ENCODE assay signal across 9 mouse cellular contexts in the genomic region with DNA sequence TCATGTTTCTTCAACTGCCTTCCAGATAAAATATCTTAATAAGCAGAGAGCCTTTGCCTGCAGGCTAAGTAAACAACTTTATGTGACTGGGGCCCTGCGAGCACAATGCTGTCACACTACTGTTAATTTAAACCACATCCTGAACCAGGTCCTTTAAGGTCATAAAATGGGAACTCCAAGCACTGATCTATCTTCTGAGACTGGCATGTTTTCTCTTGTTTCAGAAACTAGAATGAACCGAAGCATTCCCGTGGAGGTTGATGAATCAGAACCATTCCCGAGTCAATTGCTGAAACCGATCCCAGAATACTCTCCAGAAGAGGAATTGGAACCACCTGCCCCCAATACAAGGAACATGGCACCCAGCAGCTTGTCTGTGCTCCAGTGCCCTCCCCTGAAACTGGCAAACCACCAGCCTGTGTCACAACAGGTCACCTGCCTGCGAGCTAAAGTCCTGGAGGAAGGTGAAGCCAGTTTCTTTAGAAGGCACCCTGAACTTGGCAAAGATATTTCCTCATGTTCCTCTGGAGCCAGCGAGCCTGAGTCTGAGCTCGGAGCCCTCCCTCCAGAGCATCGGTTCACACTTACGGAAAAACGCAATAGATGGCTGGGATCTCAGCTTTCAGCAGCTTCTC. TPM values are rescaled to one million over a fixed set of nuclear protein-coding genes. Genes with fewer than 3 reads are reported as not detected.
A peak's percentile ranks its signal among the peaks of the same experiment; 100 is the strongest.
DNase-seq lines count a peak whose midpoint lies in the region; ATAC-seq and TF ChIP-seq lines count a peak whose summit lies in the region.
"Had no signal": no experiment of that assay in that cellular context is flagged by ENCODE, and none has a peak within 500 bp of the region (broad histone marks: within the 10 kb centered on the region; RNA-seq: fewer than 3 reads in every experiment).

No protein-coding gene starts in this region.

- H3K4me1 ChIP-seq in intestine, postnatal 0 days (replicated peaks; ENCODE audit: control insufficient read depth, insufficient read depth, low read length), result peaks cover 11% of the 10 kb centered on the region; the same call in 1 of the 2 replicates
- H3K4me1 ChIP-seq in lung, postnatal 0 days (ENCODE audit: insufficient read depth, low read depth, low read length), result peaks cover 14% of the 10 kb centered on the region; the same call in 1 of the 2 replicates
- H3K4me1 ChIP-seq in forebrain, embryonic 13.5 days, result peaks cover 35% of the 10 kb centered on the region

- H3K9me3 ChIP-seq in intestine, postnatal 0 days (ENCODE audit: control insufficient read depth), result no peaks in the 10 kb centered on the region
- no peaks in the 10 kb centered on the region for H3K9me3 ChIP-seq in lung, postnatal 0 days (ENCODE audit: low read length)
- H3K9me3 ChIP-seq in forebrain, embryonic 13.5 days (replicated peaks), result no peaks in the 10 kb centered on the region

- H3K4me2 ChIP-seq in intestine, postnatal 0 days (replicated peaks; ENCODE audit: low read depth), result no peak overlapping the region
- H3K4me2 ChIP-seq in lung, postnatal 0 days (replicated peaks; ENCODE audit: low read depth, low read length), result no peak overlapping the region
- H3K4me2 ChIP-seq in forebrain, embryonic 13.5 days, result no peak overlapping the region
- H3K4me2 ChIP-seq: hindbrain, embryonic 14.5 days had no signal

- TF ChIP-seq EP300 in lung, postnatal 0 days (IDR thresholded peaks at IDR 0.05), result no peak

- intact Hi-C loops in left cerebral cortex, postnatal 14 days (cut with DNase I), result no loop called here

- H3K36me3 ChIP-seq in intestine, postnatal 0 days (ENCODE audit: control insufficient read depth, insufficient read depth), result peaks cover 55% of the 10 kb centered on the region
- peaks cover 4% of the 10 kb centered on the region; the same call in 1 of the 2 replicates for H3K36me3 ChIP-seq in lung, postnatal 0 days (ENCODE audit: insufficient read depth, low read length)
- H3K36me3 ChIP-seq in forebrain, embryonic 13.5 days (ENCODE audit: poor library complexity, severe bottlenecking), result peaks cover 15% of the 10 kb centered on the region

- H3K4me3 ChIP-seq in intestine, postnatal 0 days (ENCODE audit: low read depth, low read length), result no peak overlapping the region
- no peak overlapping the region for H3K4me3 ChIP-seq in lung, postnatal 0 days (ENCODE audit: low read depth, low read length)
- H3K4me3 ChIP-seq in forebrain, embryonic 13.5 days, result no peak overlapping the region

- WGBS in intestine, postnatal 0 days, result 61% methylated on average over 11 of the region's 11 CpGs
- WGBS in lung, postnatal 0 days, result 43% methylated on average over 11 of the region's 11 CpGs
- WGBS in forebrain, embryonic 13.5 days, result 88% methylated on average over 11 of the region's 11 CpGs

- ATAC-seq in intestine, postnatal 0 days, result no peak
- no peak for ATAC-seq in lung, postnatal 0 days
- ATAC-seq in forebrain, embryonic 13.5 days, result no peak

- H3K27ac ChIP-seq in intestine, postnatal 0 days (ENCODE audit: low read depth, low read length), result peak overlapping the region; percentile 50; the same call in 1 of the 2 replicates
- no peak overlapping the region for H3K27ac ChIP-seq in lung, postnatal 0 days (ENCODE audit: low read length)
- no peak overlapping the region for H3K27ac ChIP-seq in forebrain, embryonic 13.5 days
- H3K27ac ChIP-seq: hindbrain, embryonic 14.5 days had no signal

- peak; percentile 96 for DNase-seq in heart, adult 11 months
- DNase-seq in heart, adult 9 months (ENCODE audit: low spot score in 2 of 2), result no peak
- peak; percentile 81 for DNase-seq in NIH3T3 (ENCODE audit: low read depth)
- DNase-seq in lung, postnatal 0 days (ENCODE audit: low spot score), result peak; percentile 37
- DNase-seq in left cerebral cortex, postnatal 14 days (ENCODE audit: low spot score in 2 of 2), result no peak
- DNase-seq in retina, embryonic 14.5 days (ENCODE audit: low spot score), result no peak

- no peaks in the 10 kb centered on the region for H3K27me3 ChIP-seq in intestine, postnatal 0 days (replicated peaks; ENCODE audit: control insufficient read depth, insufficient read depth, low read length)
- H3K27me3 ChIP-seq in lung, postnatal 0 days (replicated peaks; ENCODE audit: insufficient read depth, low read length), result no peaks in the 10 kb centered on the region
- no peaks in the 10 kb centered on the region for H3K27me3 ChIP-seq in forebrain, embryonic 13.5 days

- TF ChIP-seq CTCF in intestine, postnatal 0 days (IDR thresholded peaks at IDR 0.05; ENCODE audit: low read depth), result no peak
- TF ChIP-seq CTCF in lung, postnatal 0 days (IDR thresholded peaks at IDR 0.05), result no peak

- H3K9ac ChIP-seq in intestine, postnatal 0 days (ENCODE audit: low read depth, low read length), result no peak overlapping the region
- H3K9ac ChIP-seq in lung, postnatal 0 days (replicated peaks; ENCODE audit: low read depth), result no peak overlapping the region
- no peak overlapping the region for H3K9ac ChIP-seq in forebrain, embryonic 13.5 days
- H3K9ac ChIP-seq: hindbrain, embryonic 14.5 days had no signal

RNA-seq across cellular contexts. Expression of gene Traf3ip2, which starts 13.0 kb away (rescaled TPM):
- 25.3 and 27.8 TPM in 2 replicates for polyA plus RNA-seq in intestine, postnatal 0 days (2015; fragmentation: Nextera tagmentation; extraction: Ambion mirVana)
- polyA plus RNA-seq in lung, postnatal 0 days (2015; fragmentation: Nextera tagmentation; extraction: Ambion mirVana), result 30.6 and 31.7 TPM in 2 replicates
- total RNA-seq in left cerebral cortex, postnatal 14 days (2021), result 1 to 10 TPM in 1 of 2 experiments, under 1 TPM in 1; 0.94 to 1.1 TPM
- 3.6 and 4.6 TPM in 2 replicates for polyA plus RNA-seq in forebrain, embryonic 13.5 days (2015; fragmentation: Nextera tagmentation; extraction: Ambion mirVana)

Comparison
In these comparisons a context has a peak if more than half of its experiments do, and no peak if none do; other contexts are left out.
1. DNase-seq: peak in heart, adult 11 months (single experiment), NIH3T3 (single experiment) and lung, postnatal 0 days (single experiment); none in heart, adult 9 months (0 of 2), left cerebral cortex, postnatal 14 days (0 of 2) and retina, embryonic 14.5 days (single experiment).